Mouse (Mus musculus) retina, adult 2 months (tissue): ENCODE results near the gene Ttc7b.

Experiments
- DNase-seq: peaks from one replicate; pipeline ENCODE4 v3.0.0-alpha.2; 2012; ENCODE audit warnings: low read depth, low spot score

Ttc7b gene

GRCm38 (mm10) chr12:100520794-100521186 is at the start of gene Ttc7b:
Gene Ttc7b, minus strand, starts transcription at chr12:100520826.
- peak; percentile 40 for DNase-seq

- no peak for DNase-seq
Measured at GRCm38 (mm10) chr12:100568831-100569230, 48.2 kb upstream of the Ttc7b start.

- DNase-seq, result no peak
Measured at GRCm38 (mm10) chr12:100568105-100568504, 47.5 kb upstream of the Ttc7b start.

- no peak for DNase-seq
Measured at GRCm38 (mm10) chr12:100567627-100568026, 47.0 kb upstream of the Ttc7b start.

GRCm38 (mm10) chr12:100553675-100554074 is 33.0 kb upstream of the Ttc7b start:
- no peak for DNase-seq

- no peak for DNase-seq
Measured at GRCm38 (mm10) chr12:100551972-100552371, 31.3 kb upstream of the Ttc7b start.

GRCm38 (mm10) chr12:100544194-100544567 is 23.6 kb upstream of the Ttc7b start:
- DNase-seq, result no peak

GRCm38 (mm10) chr12:100543437-100544193 is 23.0 kb upstream of the Ttc7b start:
- no peak for DNase-seq

- DNase-seq, result no peak
Measured at GRCm38 (mm10) chr12:100542494-100542893, 21.9 kb upstream of the Ttc7b start.

- DNase-seq, result no peak
Measured at GRCm38 (mm10) chr12:100542076-100542475, 21.4 kb upstream of the Ttc7b start.

- no peak for DNase-seq
Measured at GRCm38 (mm10) chr12:100539158-100539714, 18.6 kb upstream of the Ttc7b start.

- DNase-seq, result no peak
Measured at GRCm38 (mm10) chr12:100538445-100539157, 18.0 kb upstream of the Ttc7b start.

GRCm38 (mm10) chr12:100537091-100537490 is 16.5 kb upstream of the Ttc7b start:
- DNase-seq, result no peak

GRCm38 (mm10) chr12:100535028-100535427 is 14.4 kb upstream of the Ttc7b start:
- DNase-seq, result no peak

GRCm38 (mm10) chr12:100534028-100534427 is 13.4 kb upstream of the Ttc7b start:
- no peak for DNase-seq

- DNase-seq, result peak; percentile 61
Measured at GRCm38 (mm10) chr12:100533209-100533608, 12.6 kb upstream of the Ttc7b start.

- DNase-seq, result no peak
Measured at GRCm38 (mm10) chr12:100531740-100532139, 11.1 kb upstream of the Ttc7b start.

GRCm38 (mm10) chr12:100530871-100531270 is 10.2 kb upstream of the Ttc7b start:
- no peak for DNase-seq

- no peak for DNase-seq
Measured at GRCm38 (mm10) chr12:100529651-100530050, 9.0 kb upstream of the Ttc7b start.

- DNase-seq, result no peak
Measured at GRCm38 (mm10) chr12:100529172-100529571, 8.5 kb upstream of the Ttc7b start.

GRCm38 (mm10) chr12:100528246-100528645 is 7.6 kb upstream of the Ttc7b start:
- DNase-seq, result no peak

GRCm38 (mm10) chr12:100527753-100528152 is 7.1 kb upstream of the Ttc7b start:
- DNase-seq, result peak; percentile 65

- no peak for DNase-seq
Measured at GRCm38 (mm10) chr12:100527241-100527640, 6.6 kb upstream of the Ttc7b start.
